Mouse (Mus musculus): ENCODE results near the gene Zfp318.

DNA sequence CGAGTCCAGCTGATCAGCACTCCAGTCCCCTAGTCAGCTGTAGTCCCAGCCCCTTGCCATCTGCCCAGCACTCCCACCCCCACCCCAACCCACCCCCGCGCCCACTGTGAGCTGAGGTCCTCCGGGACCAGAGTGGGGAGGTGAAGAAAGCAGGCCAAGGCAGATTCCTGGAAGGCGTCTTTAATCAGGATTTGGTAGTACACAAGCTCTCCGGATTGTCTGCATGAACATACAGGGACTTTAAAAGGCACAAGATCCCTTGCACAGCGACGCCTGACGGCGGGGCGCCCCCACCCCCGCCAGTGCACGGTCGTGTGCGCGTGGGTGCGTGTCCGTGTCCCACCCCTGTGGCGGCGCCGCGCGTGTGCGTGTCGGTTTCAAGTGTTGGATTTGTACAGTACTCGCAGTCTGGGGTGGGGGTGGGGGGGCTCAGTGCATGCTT lies 70.5 kb downstream of the Zfp318 start:
- no peak for TF ChIP-seq POLR2A (IDR thresholded peaks at IDR 0.05; ENCODE audit: borderline replicate concordance, low read depth, low read length)
- no peak for TF ChIP-seq CTCF (IDR thresholded peaks at IDR 0.05; ENCODE audit: low read depth, low read length)

Measured in bone marrow macrophage, adult 2 months (primary cell).